In genomic region chr3:147298065-147298464, GRCm38 (mm10) we compare ENCODE assay signal across 15 mouse cellular contexts.
DNase-seq lines count a peak whose midpoint lies in the region; ATAC-seq and TF ChIP-seq lines count a peak whose summit lies in the region.
"Had no signal": no experiment of that assay in that cellular context is flagged by ENCODE, and none has a peak within 500 bp of the region (broad histone marks: within the 10 kb centered on the region; RNA-seq: fewer than 3 reads in every experiment).

No protein-coding gene starts in this region.

- TF ChIP-seq POLR2A in kidney, adult 2 months (IDR thresholded peaks at IDR 0.05; ENCODE audit: low read depth, low read length): no peak

- no peaks in the 10 kb centered on the region for H3K9me3 ChIP-seq in embryonic facial prominence, embryonic 13.5 days
- H3K9me3 ChIP-seq in embryonic facial prominence, embryonic 10.5 days: no peaks in the 10 kb centered on the region
- no peaks in the 10 kb centered on the region for H3K9me3 ChIP-seq in hindbrain, embryonic 15.5 days
- H3K9me3 ChIP-seq in hindbrain, embryonic 10.5 days: no peaks in the 10 kb centered on the region
- no peaks in the 10 kb centered on the region for H3K9me3 ChIP-seq in midbrain, embryonic 13.5 days
- no peaks in the 10 kb centered on the region for H3K9me3 ChIP-seq in midbrain, postnatal 0 days (ENCODE audit: low read length)
- H3K9me3 ChIP-seq in midbrain, embryonic 15.5 days: no peaks in the 10 kb centered on the region

- H3K4me1 ChIP-seq in embryonic facial prominence, embryonic 13.5 days: peaks cover 21% of the 10 kb centered on the region
- no peaks in the 10 kb centered on the region for H3K4me1 ChIP-seq in embryonic facial prominence, embryonic 10.5 days
- no peaks in the 10 kb centered on the region for H3K4me1 ChIP-seq in hindbrain, embryonic 15.5 days (replicated peaks)
- peaks cover 10% of the 10 kb centered on the region for H3K4me1 ChIP-seq in hindbrain, embryonic 10.5 days (replicated peaks)
- H3K4me1 ChIP-seq in midbrain, embryonic 13.5 days (replicated peaks): peaks cover 6% of the 10 kb centered on the region; the same call in 1 of the 2 replicates
- no peaks in the 10 kb centered on the region for H3K4me1 ChIP-seq in midbrain, postnatal 0 days (ENCODE audit: insufficient read depth, low read length)
- peaks cover 9% of the 10 kb centered on the region; the same call in 1 of the 2 replicates for H3K4me1 ChIP-seq in midbrain, embryonic 15.5 days
- no peaks in the 10 kb centered on the region for H3K4me1 ChIP-seq in kidney, adult 2 months (ENCODE audit: control insufficient read depth, insufficient read depth, low read length)
- H3K4me1 ChIP-seq: megakaryocyte, embryonic 14.5 days had no signal

- H3K9ac ChIP-seq in embryonic facial prominence, embryonic 13.5 days: no peak overlapping the region
- no peak overlapping the region for H3K9ac ChIP-seq in hindbrain, embryonic 15.5 days
- no peak overlapping the region for H3K9ac ChIP-seq in midbrain, embryonic 13.5 days (replicated peaks)
- H3K9ac ChIP-seq in midbrain, postnatal 0 days (replicated peaks; ENCODE audit: low read length, poor library complexity, severe bottlenecking): no peak overlapping the region
- H3K9ac ChIP-seq in midbrain, embryonic 15.5 days: no peak overlapping the region
- H3K9ac ChIP-seq: liver, embryonic 14.5 days had no signal

- H3K4me2 ChIP-seq in embryonic facial prominence, embryonic 13.5 days: no peak overlapping the region
- H3K4me2 ChIP-seq in hindbrain, embryonic 15.5 days: peak overlapping the region; percentile 15; the same call in 1 of the 2 replicates
- 0 out of 2 replicates have a peak overlapping the region, but pooled peaks have one; percentile 11 for H3K4me2 ChIP-seq in midbrain, embryonic 13.5 days (replicated peaks)
- H3K4me2 ChIP-seq in midbrain, postnatal 0 days (ENCODE audit: low read depth, low read length, poor library complexity, severe bottlenecking): no peak overlapping the region
- H3K4me2 ChIP-seq in midbrain, embryonic 15.5 days: peak overlapping the region; percentile 8; the same call in 1 of the 2 replicates

- no peak for ATAC-seq in embryonic facial prominence, embryonic 13.5 days (ENCODE audit: insufficient number of reproducible peaks, insufficient read depth, low FRiP score, low TSS enrichment, low read depth)
- no peak for ATAC-seq in hindbrain, embryonic 15.5 days (ENCODE audit: low FRiP score, low read depth)
- ATAC-seq in midbrain, embryonic 13.5 days: no peak
- ATAC-seq in midbrain, postnatal 0 days (ENCODE audit: low FRiP score): no peak
- ATAC-seq in midbrain, embryonic 15.5 days (replicated peaks): no peak

- 16% methylated on average over 9 of the region's 9 CpGs for WGBS in embryonic facial prominence, embryonic 13.5 days
- 14% methylated on average over 9 of the region's 9 CpGs for WGBS in embryonic facial prominence, embryonic 10.5 days
- 7% methylated on average over 9 of the region's 9 CpGs for WGBS in hindbrain, embryonic 15.5 days
- WGBS in hindbrain, embryonic 10.5 days: 10% methylated on average over 9 of the region's 9 CpGs
- 8% methylated on average over 9 of the region's 9 CpGs for WGBS in midbrain, embryonic 13.5 days
- WGBS in midbrain, postnatal 0 days: 10% methylated on average over 9 of the region's 9 CpGs
- WGBS in midbrain, embryonic 15.5 days: 7% methylated on average over 9 of the region's 9 CpGs
- WGBS in kidney, adult 2 months: 22% methylated on average over 9 of the region's 9 CpGs

- no peak for DNase-seq in embryonic facial prominence, embryonic 10.5 days (ENCODE audit: low spot score)
- DNase-seq in hindbrain, embryonic 10.5 days (ENCODE audit: low spot score): no peak
- DNase-seq in midbrain, postnatal 0 days (ENCODE audit: low spot score): no peak
- DNase-seq in kidney, adult 2 months: no peak
- DNase-seq: adrenal gland, postnatal 10 days; cerebellum, adult 2 months; gastrocnemius, postnatal 25 days; thymus, adult 2 months had no signal

- no peaks in the 10 kb centered on the region for H3K36me3 ChIP-seq in embryonic facial prominence, embryonic 13.5 days
- H3K36me3 ChIP-seq in embryonic facial prominence, embryonic 10.5 days (replicated peaks): no peaks in the 10 kb centered on the region
- no peaks in the 10 kb centered on the region for H3K36me3 ChIP-seq in hindbrain, embryonic 15.5 days
- H3K36me3 ChIP-seq in hindbrain, embryonic 10.5 days: no peaks in the 10 kb centered on the region
- no peaks in the 10 kb centered on the region for H3K36me3 ChIP-seq in midbrain, embryonic 13.5 days
- no peaks in the 10 kb centered on the region for H3K36me3 ChIP-seq in midbrain, postnatal 0 days (ENCODE audit: insufficient read depth, low read length)
- H3K36me3 ChIP-seq in midbrain, embryonic 15.5 days (replicated peaks): no peaks in the 10 kb centered on the region
- H3K36me3 ChIP-seq in kidney, adult 2 months (ENCODE audit: control insufficient read depth, insufficient read depth, low read length): no peaks in the 10 kb centered on the region

- no peak overlapping the region for H3K4me3 ChIP-seq in embryonic facial prominence, embryonic 13.5 days
- H3K4me3 ChIP-seq in embryonic facial prominence, embryonic 10.5 days: no peak overlapping the region
- H3K4me3 ChIP-seq in hindbrain, embryonic 15.5 days: no peak overlapping the region
- H3K4me3 ChIP-seq in hindbrain, embryonic 10.5 days: no peak overlapping the region
- no peak overlapping the region for H3K4me3 ChIP-seq in midbrain, embryonic 13.5 days (replicated peaks)
- no peak overlapping the region for H3K4me3 ChIP-seq in midbrain, postnatal 0 days (ENCODE audit: low read depth, low read length)
- no peak overlapping the region for H3K4me3 ChIP-seq in midbrain, embryonic 15.5 days
- no peak overlapping the region for H3K4me3 ChIP-seq in kidney, adult 2 months (ENCODE audit: insufficient read depth, low read depth, low read length)
- H3K4me3 ChIP-seq: left cerebral cortex, adult 2 months; megakaryocyte, embryonic 14.5 days had no signal

- TF ChIP-seq CTCF in midbrain, postnatal 0 days (IDR thresholded peaks at IDR 0.05): no peak
- no peak for TF ChIP-seq CTCF in kidney, adult 2 months (conservative IDR thresholded peaks at IDR 0.05; ENCODE audit: insufficient read depth, insufficient read length, low read depth, low read length)

- peaks cover 8% of the 10 kb centered on the region; the same call in 1 of the 2 replicates for H3K27me3 ChIP-seq in embryonic facial prominence, embryonic 13.5 days
- H3K27me3 ChIP-seq in embryonic facial prominence, embryonic 10.5 days (replicated peaks; ENCODE audit: low read depth, poor library complexity, severe bottlenecking): no peaks in the 10 kb centered on the region
- no peaks in the 10 kb centered on the region for H3K27me3 ChIP-seq in hindbrain, embryonic 15.5 days
- peaks cover 3% of the 10 kb centered on the region; the same call in 1 of the 2 replicates for H3K27me3 ChIP-seq in hindbrain, embryonic 10.5 days (ENCODE audit: insufficient read depth, poor library complexity, severe bottlenecking)
- H3K27me3 ChIP-seq in midbrain, embryonic 13.5 days: no peaks in the 10 kb centered on the region
- H3K27me3 ChIP-seq in midbrain, postnatal 0 days (ENCODE audit: insufficient read depth, low read length): no peaks in the 10 kb centered on the region
- H3K27me3 ChIP-seq in midbrain, embryonic 15.5 days (replicated peaks): no peaks in the 10 kb centered on the region
- no peaks in the 10 kb centered on the region for H3K27me3 ChIP-seq in kidney, adult 2 months (replicated peaks; ENCODE audit: control insufficient read depth, insufficient read depth, low read length)
- H3K27me3 ChIP-seq: megakaryocyte, embryonic 14.5 days had no signal

- H3K27ac ChIP-seq in embryonic facial prominence, embryonic 13.5 days: peak overlapping the region; percentile 4; the same call in 1 of the 2 replicates
- no peak overlapping the region for H3K27ac ChIP-seq in embryonic facial prominence, embryonic 10.5 days (replicated peaks)
- no peak overlapping the region for H3K27ac ChIP-seq in hindbrain, embryonic 15.5 days (replicated peaks)
- H3K27ac ChIP-seq in hindbrain, embryonic 10.5 days: no peak overlapping the region
- H3K27ac ChIP-seq in midbrain, embryonic 13.5 days: no peak overlapping the region
- H3K27ac ChIP-seq in midbrain, postnatal 0 days (ENCODE audit: low read depth, low read length): no peak overlapping the region
- H3K27ac ChIP-seq in midbrain, embryonic 15.5 days: no peak overlapping the region
- H3K27ac ChIP-seq in kidney, adult 2 months (ENCODE audit: insufficient read depth, low read depth, low read length): no peak overlapping the region
- H3K27ac ChIP-seq: left cerebral cortex, adult 2 months; liver, embryonic 14.5 days had no signal

Comparison
In these comparisons a context has a peak if more than half of its experiments do, and no peak if none do; other contexts are left out.
1. H3K4me2 ChIP-seq: peak in hindbrain, embryonic 15.5 days (single experiment), midbrain, embryonic 13.5 days (single experiment) and midbrain, embryonic 15.5 days (single experiment); none in embryonic facial prominence, embryonic 13.5 days (single experiment) and midbrain, postnatal 0 days (single experiment).